In the genomic region with DNA sequence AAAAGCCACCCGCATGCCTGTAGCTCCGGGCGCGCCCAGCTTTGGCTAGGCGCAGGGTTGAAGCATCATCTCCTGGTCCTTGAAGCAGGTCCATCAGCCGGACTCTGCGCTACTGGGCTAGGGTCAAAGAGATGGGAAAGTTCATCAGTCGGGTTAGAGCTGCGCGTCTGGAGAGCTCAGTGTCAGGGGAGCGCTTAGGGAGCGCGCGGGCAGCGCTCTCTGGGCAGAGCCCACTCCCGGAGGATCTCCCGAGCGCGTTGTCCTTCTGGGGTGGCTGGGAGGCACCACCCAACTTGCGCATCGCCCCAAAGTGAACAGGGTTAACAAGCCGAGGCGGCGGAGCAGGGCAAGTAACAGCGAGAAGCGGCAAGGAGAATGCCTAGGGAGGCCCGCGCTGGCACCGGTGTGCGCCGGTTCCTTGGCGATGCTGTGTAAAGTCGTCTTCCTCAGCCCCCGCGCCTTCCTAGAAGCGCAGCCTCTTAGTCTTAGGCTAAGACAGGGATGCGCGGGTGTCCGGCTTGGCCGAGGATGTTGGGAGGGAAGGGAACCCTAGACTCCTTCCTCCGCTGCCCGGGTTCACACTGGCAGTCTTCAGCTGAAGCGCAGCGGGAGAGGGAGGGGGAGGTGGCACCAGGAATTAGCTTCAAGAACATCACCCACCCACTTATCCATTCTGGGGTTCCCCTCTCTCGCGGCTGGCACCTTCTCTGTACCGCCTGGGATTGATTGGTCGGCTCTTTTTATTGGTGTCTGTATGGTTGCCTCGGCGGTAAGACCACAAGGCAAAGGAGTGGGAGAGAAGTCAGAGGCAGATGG, we compare ENCODE assay signal across 8 mouse cellular contexts. TPM values are rescaled to one million over a fixed set of nuclear protein-coding genes. Genes with fewer than 3 reads are reported as not detected.
DNase-seq lines count a peak whose midpoint lies in the region; ATAC-seq and TF ChIP-seq lines count a peak whose summit lies in the region.

No protein-coding gene starts in this region.

- no peak overlapping the region for H3K27ac ChIP-seq in forebrain, embryonic 16.5 days (ENCODE audit: low read length)
- no peak overlapping the region for H3K27ac ChIP-seq in kidney, embryonic 16.5 days (ENCODE audit: low read length)

- H3K4me3 ChIP-seq in forebrain, embryonic 16.5 days (replicated peaks; ENCODE audit: low read length): peak overlapping the region; percentile 33
- peak overlapping the region; percentile 77 for H3K4me3 ChIP-seq in kidney, embryonic 16.5 days (ENCODE audit: low read length)
- H3K4me3 ChIP-seq in myocyte: peak overlapping the region; percentile 60

- ATAC-seq in forebrain, embryonic 16.5 days: no peak
- no peak for ATAC-seq in kidney, embryonic 16.5 days (ENCODE audit: low FRiP score, low TSS enrichment)
- ATAC-seq in monocyte, adult 5-6 weeks (replicated peaks; ENCODE audit: insufficient number of reproducible peaks, low FRiP score, low TSS enrichment, poor library complexity, severe bottlenecking): no peak

- peak overlapping the region; percentile 84 for H3K4me2 ChIP-seq in forebrain, embryonic 16.5 days (ENCODE audit: low read length)
- peak overlapping the region; percentile 99 for H3K4me2 ChIP-seq in kidney, embryonic 16.5 days (replicated peaks; ENCODE audit: low read depth, low read length)
- peak overlapping the region; percentile 96 for H3K4me2 ChIP-seq in myocyte (ENCODE audit: low read depth)

- peaks cover 84% of the 10 kb centered on the region for H3K27me3 ChIP-seq in forebrain, embryonic 16.5 days (replicated peaks; ENCODE audit: control insufficient read depth, insufficient read depth, low read length)
- peaks cover 62% of the 10 kb centered on the region for H3K27me3 ChIP-seq in kidney, embryonic 16.5 days (ENCODE audit: insufficient read depth, low read length)
- H3K27me3 ChIP-seq in myocyte (ENCODE audit: control insufficient read depth, insufficient read depth, insufficient read length): peaks cover 7% of the 10 kb centered on the region

- peak; percentile 20 to 62 for DNase-seq in adrenal gland, adult (ENCODE audit: inconsistent age in 2 of 2, low spot score in 1 of 2)
- no peak for DNase-seq in adrenal gland, postnatal 25 days
- peak; percentile 20 for DNase-seq in ovary, postnatal 36 days (ENCODE audit: low spot score)
- no peak for DNase-seq in ovary, postnatal 14 days (ENCODE audit: low spot score)

- peaks cover 30% of the 10 kb centered on the region for H3K79me2 ChIP-seq in myocyte (ENCODE audit: control insufficient read depth, insufficient read depth)

- TF ChIP-seq POLR2A in myocyte (IDR thresholded peaks at IDR 0.05; ENCODE audit: insufficient read length, low read depth): no peak

- H3K9ac ChIP-seq in forebrain, embryonic 16.5 days (replicated peaks; ENCODE audit: low read depth, low read length): no peak overlapping the region
- H3K9ac ChIP-seq in kidney, embryonic 16.5 days (replicated peaks; ENCODE audit: low read length): no peak overlapping the region

- peaks cover 43% of the 10 kb centered on the region for H3K4me1 ChIP-seq in forebrain, embryonic 16.5 days (replicated peaks; ENCODE audit: control insufficient read depth, insufficient read depth, low read length)
- H3K4me1 ChIP-seq in kidney, embryonic 16.5 days (ENCODE audit: insufficient read depth, low read length): peaks cover 41% of the 10 kb centered on the region

- 1% methylated on average over 47 of the region's 50 CpGs for WGBS in forebrain, embryonic 16.5 days
- WGBS in kidney, embryonic 16.5 days: under 1% methylated on average over 50 of the region's 50 CpGs

- peak overlapping the region; percentile 39 for H3ac ChIP-seq in myocyte (ENCODE audit: control insufficient read depth, insufficient read length)

- no peaks in the 10 kb centered on the region for H3K9me3 ChIP-seq in forebrain, embryonic 16.5 days (ENCODE audit: control insufficient read depth, low read length)
- H3K9me3 ChIP-seq in kidney, embryonic 16.5 days (ENCODE audit: low read length): no peaks in the 10 kb centered on the region

- H3K36me3 ChIP-seq in forebrain, embryonic 16.5 days (ENCODE audit: control insufficient read depth, insufficient read depth): no peaks in the 10 kb centered on the region
- no peaks in the 10 kb centered on the region for H3K36me3 ChIP-seq in kidney, embryonic 16.5 days (ENCODE audit: insufficient read depth, low read length)
- peaks cover 2% of the 10 kb centered on the region for H3K36me3 ChIP-seq in myocyte (ENCODE audit: control insufficient read depth, insufficient read depth)

TF ChIP-seq in myocyte, 11 proteins besides CTCF, POLR2A, EP300 and RAD21:
- TF ChIP-seq TCF3 (IDR thresholded peaks at IDR 0.05; ENCODE audit: insufficient read length, low read depth) (no peak), USF1 (IDR thresholded peaks at IDR 0.05; ENCODE audit: low read depth) (no peak), MAX (IDR thresholded peaks at IDR 0.05; ENCODE audit: low read depth) (no peak), SRF (IDR thresholded peaks at IDR 0.05; ENCODE audit: control insufficient read depth, insufficient read length, low read depth) (no peak), MYOD1 (IDR thresholded peaks at IDR 0.05; ENCODE audit: control insufficient read depth in 1 of 3, insufficient read length in 2 of 3, low read depth in 2 of 3) (no peak)

RNA-seq across cellular contexts. Expression of a gene that starts 3.5 kb away (rescaled TPM):
- 0.39 and 1.5 TPM in 2 replicates for total RNA-seq in adrenal gland, postnatal 25 days (2021)
- polyA plus RNA-seq in forebrain, embryonic 16.5 days (2015; fragmentation: Nextera tagmentation; extraction: Ambion mirVana): 0.23 and 0.35 TPM in 2 replicates
- polyA plus RNA-seq in kidney, embryonic 16.5 days (2015; fragmentation: Nextera tagmentation; extraction: Ambion mirVana): 0.64 and 1.1 TPM in 2 replicates
- 3.1 TPM for polyA plus RNA-seq in myocyte (2012; fragmentation: generic; extraction: Trizol)
- 5.2 to 9.9 TPM (median 9.1 TPM) in 3 replicates for total RNA-seq in monocyte, adult 5-6 weeks (2017)

RNA-seq across cellular contexts. Expression of a gene that starts 10.0 kb away (rescaled TPM):
- 31.5 and 31.7 TPM in 2 replicates for total RNA-seq in adrenal gland, postnatal 25 days (2021)
- 76.3 and 88.1 TPM in 2 replicates for polyA plus RNA-seq in forebrain, embryonic 16.5 days (2015; fragmentation: Nextera tagmentation; extraction: Ambion mirVana)
- 73.1 and 74.9 TPM in 2 replicates for polyA plus RNA-seq in kidney, embryonic 16.5 days (2015; fragmentation: Nextera tagmentation; extraction: Ambion mirVana)
- 18.3 TPM for polyA plus RNA-seq in myocyte (2012; fragmentation: generic; extraction: Trizol)
- total RNA-seq in monocyte, adult 5-6 weeks (2017): 9.8 to 11.6 TPM (median 11.4 TPM) in 3 replicates

Comparison
In these comparisons a context has a peak if more than half of its experiments do, and no peak if none do; other contexts are left out.
1. DNase-seq: peak in adrenal gland, adult (2 of 2) and ovary, postnatal 36 days (single experiment); none in adrenal gland, postnatal 25 days (single experiment) and ovary, postnatal 14 days (single experiment).
2. Peak in every context shown above with its lines, with median percentiles within 50 percentile points of each other: H3K4me2 ChIP-seq and H3K4me3 ChIP-seq.